ENCODE assay signal across 8 mouse cellular contexts in the genomic region with DNA sequence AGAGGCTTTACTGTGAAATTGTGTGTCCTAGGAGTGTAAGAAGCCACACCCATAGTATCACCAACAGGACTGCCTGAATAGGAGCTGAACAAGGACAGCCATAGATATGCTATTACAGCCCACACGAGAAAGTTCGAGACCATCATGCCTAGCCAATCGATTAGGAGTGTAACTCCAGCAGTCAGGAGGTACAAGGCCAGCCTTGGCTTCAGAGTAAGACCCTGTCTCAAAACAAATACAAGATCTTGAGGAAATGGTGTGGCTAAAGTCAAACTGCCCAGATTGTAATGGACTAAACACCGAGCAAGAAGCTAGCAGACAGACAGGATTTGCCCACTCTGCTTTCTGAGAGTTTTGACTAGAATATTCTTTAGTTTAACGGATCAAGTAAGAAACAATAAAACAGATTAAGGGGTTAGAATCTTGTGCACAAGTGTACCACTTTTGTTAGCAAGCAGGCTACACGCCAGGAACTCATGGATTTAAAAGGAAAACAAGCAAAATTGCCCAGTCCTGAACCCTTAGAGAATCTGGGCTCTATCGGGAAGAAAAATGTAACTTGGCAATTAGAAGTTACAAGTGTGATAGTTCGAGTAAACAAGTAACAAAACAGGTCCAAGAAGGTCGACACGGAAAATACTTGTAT. TPM values are rescaled to one million over a fixed set of nuclear protein-coding genes. Genes with fewer than 3 reads are reported as not detected.
DNase-seq lines count a peak whose midpoint lies in the region; ATAC-seq and TF ChIP-seq lines count a peak whose summit lies in the region.

No protein-coding gene starts in this region.

- peak overlapping the region; percentile 91 for H3K4me3 ChIP-seq in left cerebral cortex, adult 2 months
- peak overlapping the region; percentile 68 for H3K4me3 ChIP-seq in bone marrow macrophage, adult 2 months (ENCODE audit: insufficient read depth, low read length)
- H3K4me3 ChIP-seq in heart, postnatal 0 days (ENCODE audit: low read depth, low read length): peak overlapping the region; percentile 83
- H3K4me3 ChIP-seq in macrophage (ENCODE audit: inconsistent target): peak overlapping the region; percentile 55

- no peak for TF ChIP-seq POLR2A in bone marrow macrophage, adult 2 months (IDR thresholded peaks at IDR 0.05; ENCODE audit: borderline replicate concordance, low read depth, low read length)

- peak overlapping the region; percentile 73 for H3K9ac ChIP-seq in heart, postnatal 0 days (replicated peaks; ENCODE audit: low read depth, low read length)

- peak overlapping the region; percentile 99 for H3K27ac ChIP-seq in left cerebral cortex, adult 2 months
- peak overlapping the region; percentile 89 for H3K27ac ChIP-seq in bone marrow macrophage, adult 2 months (ENCODE audit: insufficient read depth, low read depth, low read length)
- H3K27ac ChIP-seq in heart, postnatal 0 days (ENCODE audit: low read depth): peak overlapping the region; percentile 98
- peak overlapping the region; percentile 86 for H3K27ac ChIP-seq in macrophage

- H3K27me3 ChIP-seq in heart, postnatal 0 days (ENCODE audit: control insufficient read depth, insufficient read depth, low read length): no peaks in the 10 kb centered on the region

- peaks cover 31% of the 10 kb centered on the region for H3K36me3 ChIP-seq in heart, postnatal 0 days (replicated peaks; ENCODE audit: control insufficient read depth, insufficient read depth, low read length)
- H3K36me3 ChIP-seq in macrophage (ENCODE audit: inconsistent target): peaks cover 22% of the 10 kb centered on the region

- WGBS in heart, postnatal 0 days: 15% methylated on average over 10 of the region's 10 CpGs
- 38% methylated on average over 10 of the region's 10 CpGs for WGBS in macrophage (ENCODE audit: missing documents)

- H3K79me2 ChIP-seq in macrophage (ENCODE audit: inconsistent target): peaks cover 20% of the 10 kb centered on the region

- no peak for TF ChIP-seq CTCF in left cerebral cortex, adult 2 months (IDR thresholded peaks at IDR 0.05)
- no peak for TF ChIP-seq CTCF in bone marrow macrophage, adult 2 months (IDR thresholded peaks at IDR 0.05; ENCODE audit: low read depth, low read length)
- TF ChIP-seq CTCF in heart, postnatal 0 days (IDR thresholded peaks at IDR 0.05; ENCODE audit: low read depth): no peak

- H3K4me1 ChIP-seq in bone marrow macrophage, adult 2 months (ENCODE audit: control insufficient read depth, insufficient read depth, low read length): peaks cover 31% of the 10 kb centered on the region
- peaks cover 25% of the 10 kb centered on the region for H3K4me1 ChIP-seq in heart, postnatal 0 days (ENCODE audit: control insufficient read depth, insufficient read depth)

- peak overlapping the region; percentile 61 for H3K4me2 ChIP-seq in heart, postnatal 0 days (ENCODE audit: low read depth, low read length)

- no peak for TF ChIP-seq EP300 in heart, postnatal 0 days (IDR thresholded peaks at IDR 0.05; ENCODE audit: low read depth)

- intact Hi-C loops in left cerebral cortex, adult 2 months (cut with DNase I): loop anchor here (1.0 to 2.0 kb wide), 3 partner anchors 25 to 99 kb away; no protein-coding TSS in a partner anchor

- DNase-seq in left cerebral cortex, adult 2 months (ENCODE audit: extremely low spot score in 1 of 2, low spot score in 2 of 2): no peak
- no peak for DNase-seq in left cerebral cortex, adult 9 months (ENCODE audit: low spot score in 2 of 2)
- DNase-seq in heart, postnatal 0 days (ENCODE audit: low spot score): peak; percentile 46
- no peak for DNase-seq in right cerebral cortex, postnatal 14 days
- DNase-seq in adrenal gland, adult 2 months: no peak
- no peak for DNase-seq in frontal cortex, postnatal 36 days (ENCODE audit: low spot score in 2 of 2)

- ATAC-seq in heart, postnatal 0 days (ENCODE audit: insufficient read depth, low read depth): no peak

- H3K9me3 ChIP-seq in heart, postnatal 0 days (replicated peaks; ENCODE audit: control insufficient read depth, low read length): no peaks in the 10 kb centered on the region

RNA-seq across cellular contexts. Expression of a gene that starts 0.8 kb away (rescaled TPM):
- 100 to 1,000 TPM; 145 to 147 TPM for total RNA-seq in left cerebral cortex, adult 2 months (2021)
- 238 and 334 TPM in 2 replicates for polyA plus RNA-seq in bone marrow macrophage, adult 2 months (2012; ENCODE audit: insufficient read depth, insufficient read length, missing spikeins)
- 267 and 380 TPM in 2 replicates for total RNA-seq in heart, postnatal 0 days (2014; rRNA removed; ENCODE audit: low replicate concordance)
- 66.4 and 68.8 TPM in 2 replicates for polyA plus RNA-seq in heart, postnatal 0 days (2015; fragmentation: Nextera tagmentation; extraction: Ambion mirVana)
- total RNA-seq in macrophage (2018; cell fraction: chromatin; rRNA removed): 100 to 1,000 TPM in 24 of 26 experiments, 10 to 100 TPM in 2; 98.0 to 211 (median 133) TPM
- 100 to 1,000 TPM; 286 to 633 (median 421) TPM for total RNA-seq in macrophage (2018; cell fraction: cytosol; rRNA removed)
- 100 to 1,000 TPM in 23 of 26 experiments, 10 to 100 TPM in 3; 87.4 to 264 (median 143) TPM for total RNA-seq in macrophage (2018; cell fraction: nucleus; rRNA removed)
- 200 to 514 TPM (median 483 TPM) in 3 replicates for polyA plus RNA-seq in macrophage (2018)
- total RNA-seq in adrenal gland, adult 2 months (2021): 100 to 1,000 TPM; 240 to 258 TPM
- 245 and 268 TPM in 2 replicates for polyA plus RNA-seq in adrenal gland, adult 2 months (2012; rRNA removed)

RNA-seq across cellular contexts. Expression of a gene that starts 10.2 kb away (rescaled TPM):
- 10 to 100 TPM; 20.9 to 21.3 TPM for total RNA-seq in left cerebral cortex, adult 2 months (2021)
- polyA plus RNA-seq in bone marrow macrophage, adult 2 months (2012; ENCODE audit: insufficient read depth, insufficient read length, missing spikeins): not detected in 2 replicates
- 0.08 TPM in 1 of 2 replicates, not detected in the other for total RNA-seq in heart, postnatal 0 days (2014; rRNA removed; ENCODE audit: low replicate concordance)
- not detected in 2 replicates for polyA plus RNA-seq in heart, postnatal 0 days (2015; fragmentation: Nextera tagmentation; extraction: Ambion mirVana)
- total RNA-seq in macrophage (2018; cell fraction: chromatin; rRNA removed): 1 to 10 TPM in 3 of 26 experiments, under 1 TPM in 23; 0.10 to 3.5 (median 0.36) TPM
- total RNA-seq in macrophage (2018; cell fraction: cytosol; rRNA removed): under 1 TPM in 25 of 26 experiments, not detected in 1; under 0.01 to 0.14 (median 0.04) TPM
- total RNA-seq in macrophage (2018; cell fraction: nucleus; rRNA removed): under 1 TPM in 24 of 26 experiments, not detected in 2; 0.04 to 0.54 (median 0.15) TPM
- polyA plus RNA-seq in macrophage (2018): 0.04 to 0.05 TPM (median 0.05 TPM) in 3 replicates
- total RNA-seq in adrenal gland, adult 2 months (2021): under 1 TPM; 0.23 to 0.24 TPM
- polyA plus RNA-seq in adrenal gland, adult 2 months (2012; rRNA removed): 0.17 and 0.21 TPM in 2 replicates
